ENCODE assay signal across 9 mouse cellular contexts in the genomic region with DNA sequence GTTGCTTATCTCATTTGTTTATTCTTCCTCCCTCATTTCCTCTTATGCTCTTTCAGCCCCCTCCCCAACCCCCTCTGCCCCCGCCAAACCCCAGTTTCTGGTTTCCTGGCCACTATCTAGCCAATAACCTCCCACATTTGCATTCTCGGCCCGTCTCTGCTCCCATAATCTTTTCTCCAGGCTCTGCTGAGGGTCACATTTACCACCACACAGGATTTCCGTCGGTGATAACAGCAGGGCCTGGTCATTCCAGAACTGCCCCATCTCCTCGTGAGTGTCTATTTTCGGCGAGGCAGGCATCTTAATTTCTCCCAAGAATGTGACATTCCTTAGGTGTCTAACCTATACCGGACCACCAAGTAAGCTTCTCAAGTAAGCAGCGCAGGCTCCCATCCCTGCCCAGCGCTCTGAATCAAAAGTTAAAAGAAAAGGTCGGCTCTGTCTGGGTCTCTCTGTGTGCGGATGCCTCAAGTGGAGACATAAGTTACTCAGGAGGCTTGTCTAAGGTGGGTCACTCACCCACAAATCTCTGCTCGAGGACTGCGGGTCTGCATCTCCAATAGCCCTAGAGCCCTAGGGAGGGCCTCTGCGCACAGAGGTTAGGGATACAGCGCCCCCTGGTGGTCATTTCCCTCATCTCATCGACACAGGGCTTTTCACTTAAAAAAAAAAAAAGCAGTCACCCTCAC. TPM values are rescaled to one million over a fixed set of nuclear protein-coding genes. Genes with fewer than 3 reads are reported as not detected.
DNase-seq lines count a peak whose midpoint lies in the region; ATAC-seq lines count a peak whose summit lies in the region.
"Had no signal": no experiment of that assay in that cellular context is flagged by ENCODE, and none has a peak within 500 bp of the region (broad histone marks: within the 10 kb centered on the region; RNA-seq: fewer than 3 reads in every experiment).

No protein-coding gene starts in this region.

- H3K4me2 ChIP-seq in hindbrain, embryonic 13.5 days = 0 out of 2 replicates have a peak overlapping the region, but pooled peaks have one; percentile 10

- H3K9me3 ChIP-seq in hindbrain, embryonic 13.5 days = no peaks in the 10 kb centered on the region

- WGBS in hindbrain, embryonic 13.5 days = 32% methylated on average over 18 of the region's 18 CpGs

- 0 out of 2 replicates have a peak, but pooled peaks cover 7% of the 10 kb centered on the region for H3K27me3 ChIP-seq in hindbrain, embryonic 13.5 days

- 0 out of 2 replicates have a peak, but pooled peaks cover 4% of the 10 kb centered on the region for H3K4me1 ChIP-seq in hindbrain, embryonic 13.5 days (replicated peaks)

- H3K4me3 ChIP-seq in hindbrain, embryonic 13.5 days = no peak overlapping the region

- peak; percentile 49 for DNase-seq in Muller cell, postnatal 12 days (ENCODE audit: inconsistent ontology term)
- DNase-seq in cerebellum, postnatal 10 days = peak; percentile 86 to 91
- DNase-seq in frontal cortex, postnatal 25 days (ENCODE audit: low spot score in 2 of 2) = peak; percentile 49 to 64
- DNase-seq in left cerebral cortex, adult 11 months (ENCODE audit: low spot score) = peak; percentile 9
- DNase-seq in lung, postnatal 36 days = peak; percentile 90
- DNase-seq in right cerebral cortex, adult 18-20 months = peak; percentile 43
- DNase-seq in urinary bladder, postnatal 10 days (ENCODE audit: low spot score) = peak; percentile 53

- no peaks in the 10 kb centered on the region for H3K36me3 ChIP-seq in hindbrain, embryonic 13.5 days

- no peak for ATAC-seq in hindbrain, embryonic 13.5 days (ENCODE audit: low FRiP score)

- no peak overlapping the region for H3K27ac ChIP-seq in hindbrain, embryonic 13.5 days
- H3K27ac ChIP-seq: macrophage had no signal

- H3K9ac ChIP-seq in hindbrain, embryonic 13.5 days = no peak overlapping the region

RNA-seq across cellular contexts. Expression of a gene that starts 38.9 kb away (rescaled TPM):
- 1.2 and 2.9 TPM in 2 replicates for polyA plus RNA-seq in hindbrain, embryonic 13.5 days (2015; fragmentation: Nextera tagmentation; extraction: Ambion mirVana)

RNA-seq across cellular contexts. Expression of a gene that starts 39.8 kb away (rescaled TPM):
- 0.09 and 0.17 TPM in 2 replicates for polyA plus RNA-seq in hindbrain, embryonic 13.5 days (2015; fragmentation: Nextera tagmentation; extraction: Ambion mirVana)
- polyA plus RNA-seq: macrophage had no signal

Comparison
In these comparisons a context has a peak if more than half of its experiments do, and no peak if none do; other contexts are left out.
1. DNase-seq: peak in every context shown above with its lines; median percentile 90 in lung, postnatal 36 days; 88 in cerebellum, postnatal 10 days; 56 in frontal cortex, postnatal 25 days; 53 in urinary bladder, postnatal 10 days; 49 in Muller cell, postnatal 12 days; 43 in right cerebral cortex, adult 18-20 months; 9 in left cerebral cortex, adult 11 months.